Mouse (Mus musculus): ENCODE results near the gene Tcf19. TPM values are rescaled to one million over a fixed set of nuclear protein-coding genes. Genes with fewer than 3 reads are reported as not detected.
A peak's percentile ranks its signal among the peaks of the same experiment; 100 is the strongest.
"Not testable (repeated sequence)": the region's sequence is repeated elsewhere in the genome, so short reads cannot be mapped to it uniquely, and the experiment has no call there.

Tcf19 gene
- polyA plus RNA-seq, 1 experiment from 2014 or later, result 49.6 TPM

DNA sequence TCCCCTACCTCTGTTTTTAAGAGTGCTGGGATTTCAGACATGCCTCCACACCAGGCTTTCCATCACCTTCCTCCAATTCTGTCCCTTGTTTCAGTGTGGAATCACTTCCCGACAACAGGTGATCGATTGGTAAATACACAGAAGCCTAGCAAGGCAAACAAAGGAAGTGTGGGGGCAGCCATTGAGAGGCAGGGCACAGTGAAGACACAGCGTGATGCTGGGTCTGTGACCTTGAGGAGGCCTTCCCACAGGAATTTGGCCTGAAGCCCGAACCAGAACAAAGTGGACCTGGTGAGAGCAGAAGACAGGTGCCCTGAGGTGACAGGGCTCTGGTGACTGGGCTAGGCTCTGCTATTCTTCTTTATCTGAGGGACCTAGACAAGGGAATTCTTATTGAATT is 30.9 kb downstream of the Tcf19 start:
- 39% methylated on average over 4 of the region's 4 CpGs for WGBS
- Histone ChIP-seq H3K9ac (no peak overlapping the region), H3K27me3 (replicated peaks) (0 out of 2 replicates have a peak, but pooled peaks cover 5% of the 10 kb centered on the region), H3K4me2 (no peak overlapping the region), H3K4me3 (no peak overlapping the region), H3K36me3 (no peaks in the 10 kb centered on the region), H3K4me1 (replicated peaks) (peaks cover 3% of the 10 kb centered on the region; the same call in 1 of the 2 replicates), H3K9me3 (replicated peaks) (no peaks in the 10 kb centered on the region), H3K27ac (ENCODE audit: poor library complexity, severe bottlenecking) (no peak overlapping the region)
- ATAC-seq (ENCODE audit: insufficient number of reproducible peaks, low FRiP score), result no peak

DNA sequence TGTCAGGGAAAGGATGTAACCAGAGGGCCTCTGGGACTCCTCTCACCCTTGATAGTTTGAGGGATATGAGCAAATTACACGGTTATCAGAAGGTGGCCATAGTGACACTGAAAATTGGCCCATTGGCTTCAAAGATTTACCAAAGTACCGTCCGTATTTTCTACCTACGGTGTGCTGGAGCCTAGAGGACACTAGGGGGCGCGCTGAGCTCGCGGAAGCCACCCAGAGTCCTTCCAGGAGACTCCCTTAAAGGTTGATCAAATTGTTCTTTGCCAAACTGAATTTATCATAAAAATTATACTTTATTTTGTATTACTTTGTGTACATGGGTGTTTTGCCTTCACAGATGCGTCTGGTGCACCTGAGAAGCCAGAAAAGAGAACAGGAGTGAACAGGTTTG is 32.6 kb downstream of the Tcf19 start:
- Histone ChIP-seq H3K9ac (no peak overlapping the region), H3K27me3 (replicated peaks) (no peaks in the 10 kb centered on the region), H3K9me3 (replicated peaks) (no peaks in the 10 kb centered on the region), H3K27ac (ENCODE audit: poor library complexity, severe bottlenecking) (no peak overlapping the region), H3K4me1 (replicated peaks) (peaks cover 3% of the 10 kb centered on the region; the same call in 1 of the 2 replicates), H3K36me3 (no peaks in the 10 kb centered on the region), H3K4me3 (no peak overlapping the region), H3K4me2 (no peak overlapping the region)
- 1% methylated on average over 9 of the region's 9 CpGs for WGBS
- ATAC-seq (ENCODE audit: insufficient number of reproducible peaks, low FRiP score), result no peak

DNA sequence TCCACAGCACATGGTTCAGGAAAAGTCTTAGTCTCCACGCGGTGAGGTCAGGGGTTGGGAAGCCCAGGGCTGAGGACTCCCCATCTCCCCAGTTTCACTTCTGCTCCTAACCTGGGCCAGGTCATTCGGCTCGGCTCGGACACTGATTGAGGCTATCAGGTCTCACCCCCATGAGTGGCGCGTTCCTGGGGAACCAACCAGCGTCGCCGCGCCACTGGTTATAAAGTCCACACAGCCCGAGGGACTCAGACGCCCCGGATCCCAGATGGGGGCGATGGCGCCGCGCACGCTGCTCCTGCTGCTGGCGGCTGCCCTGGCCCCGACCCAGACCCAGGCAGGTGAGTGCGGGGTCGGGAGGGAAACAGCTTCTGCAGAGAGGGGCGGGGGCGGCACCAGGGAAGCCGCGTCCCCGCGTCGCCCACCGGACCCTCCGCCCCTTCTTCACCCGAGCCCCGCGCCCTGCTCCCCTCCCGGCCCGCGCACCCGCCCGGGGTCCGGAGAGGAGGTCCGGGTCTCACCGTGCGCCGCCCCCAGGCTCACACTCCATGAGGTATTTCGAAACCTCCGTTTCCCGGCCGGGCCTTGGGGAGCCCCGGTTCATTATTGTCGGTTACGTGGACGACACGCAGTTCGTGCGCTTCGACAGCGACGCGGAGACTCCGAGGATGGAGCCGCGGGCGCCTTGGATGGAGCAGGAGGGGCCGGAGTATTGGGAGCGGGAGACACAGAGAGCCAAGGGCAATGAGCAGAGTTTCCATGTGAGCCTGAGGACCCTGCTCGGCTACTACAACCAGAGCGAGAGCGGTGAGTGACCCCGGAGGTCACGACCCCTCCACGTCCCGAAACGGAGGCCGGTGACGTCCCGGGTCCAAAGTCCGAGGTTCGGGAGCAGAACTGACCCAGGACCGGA is 46.5 kb downstream of the Tcf19 start, which contains the start of gene H2-Q10:
H2-Q10 (plus strand) TSS at position 248 of the 910 bp plus-strand sequence.
- H3K4me2 ChIP-seq, result peak within 1 kb of the TSS; percentile 99
- peak within 1 kb of the TSS; percentile 59 for H3K4me3 ChIP-seq
- peaks cover 71% of the 10 kb centered on the region for H3K27me3 ChIP-seq (replicated peaks)
- H3K36me3 ChIP-seq, result no peaks in the 10 kb centered on the region
- WGBS, result 2% methylated on average over 80 of the region's 80 CpGs
- H3K27ac ChIP-seq (ENCODE audit: poor library complexity, severe bottlenecking), result no peak within 1 kb of the TSS
- peaks cover 13% of the 10 kb centered on the region for H3K4me1 ChIP-seq (replicated peaks)
- H3K9me3 ChIP-seq (replicated peaks), result no peaks in the 10 kb centered on the region
- H3K9ac ChIP-seq, result peak within 1 kb of the TSS; percentile 59
- peak; percentile 33; the same call in 1 of the 2 replicates for ATAC-seq (ENCODE audit: insufficient number of reproducible peaks, low FRiP score)

DNA sequence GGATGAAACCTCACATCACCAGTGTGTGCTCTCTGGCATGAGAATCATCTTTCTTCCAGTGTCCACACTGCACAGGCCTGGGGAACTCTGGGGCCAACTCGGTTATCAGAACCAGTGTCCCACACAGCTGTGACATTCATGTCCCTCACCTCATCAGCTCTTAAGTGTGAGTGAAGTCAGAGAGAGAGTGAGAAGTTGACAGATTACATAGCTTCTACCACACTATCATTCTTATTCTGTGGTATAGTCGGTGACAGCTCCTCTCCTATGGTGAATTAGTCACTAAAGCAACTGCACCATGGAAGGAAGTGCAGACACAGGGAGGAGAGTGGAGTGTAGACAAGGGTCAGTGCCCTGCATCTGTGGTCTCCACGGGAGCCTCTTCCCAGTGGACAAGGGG is 47.7 kb downstream of the Tcf19 start:
- peaks cover 13% of the 10 kb centered on the region for H3K4me1 ChIP-seq (replicated peaks)
- WGBS, result 39% methylated on average over 3 of the region's 3 CpGs
- not testable (repeated sequence) for H3K27ac ChIP-seq (ENCODE audit: poor library complexity, severe bottlenecking)

DNA sequence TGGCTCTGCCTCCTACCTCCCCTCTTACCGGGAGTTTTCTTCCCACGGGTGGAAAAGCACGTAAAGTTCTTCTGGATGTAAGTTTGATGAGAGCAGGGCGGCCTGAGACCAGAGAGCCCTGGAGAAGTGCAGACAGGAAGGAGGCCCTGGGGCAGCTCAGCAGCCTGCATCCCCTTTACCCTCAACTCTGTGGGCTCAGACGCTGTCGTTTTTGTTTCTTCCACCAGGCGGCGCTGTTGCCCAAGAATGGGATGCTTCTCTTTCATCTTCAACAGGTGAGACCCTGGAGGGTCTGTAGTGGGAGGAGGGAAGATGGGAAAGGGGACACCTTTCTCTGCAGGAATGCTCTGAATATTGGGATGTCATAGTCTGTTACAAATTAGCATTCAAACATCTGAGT is 51.0 kb downstream of the Tcf19 start:
- H3K27ac ChIP-seq (ENCODE audit: poor library complexity, severe bottlenecking); H3K4me3 ChIP-seq; H3K9ac ChIP-seq; H3K4me2 ChIP-seq; ATAC-seq (ENCODE audit: insufficient number of reproducible peaks, low FRiP score); H3K36me3 ChIP-seq; H3K9me3 ChIP-seq (replicated peaks): not testable (repeated sequence)
- Histone ChIP-seq H3K27me3 (replicated peaks) (peaks cover 39% of the 10 kb centered on the region), H3K4me1 (replicated peaks) (peaks cover 10% of the 10 kb centered on the region)
- WGBS, result 5% methylated on average over 8 of the region's 8 CpGs

More for the DNA sequence above, 47.7 kb downstream of the Tcf19 start:
- H3K9me3 ChIP-seq (replicated peaks); H3K4me2 ChIP-seq; H3K36me3 ChIP-seq; ATAC-seq (ENCODE audit: insufficient number of reproducible peaks, low FRiP score); H3K4me3 ChIP-seq; H3K9ac ChIP-seq: not testable (repeated sequence)
- H3K27me3 ChIP-seq (replicated peaks), result peaks cover 63% of the 10 kb centered on the region

Other genes starting within 250 kb of the Tcf19 start
- gene H2-Q1, start 196.4 kb downstream of the Tcf19 start, polyA plus RNA-seq (2016; fragmentation: Nextera tagmentation; extraction: Ambion mirVana), result 0.08 and 0.14 TPM in 2 replicates
- gene H2-Q2, start 174.6 kb downstream of the Tcf19 start, polyA plus RNA-seq (2016; fragmentation: Nextera tagmentation; extraction: Ambion mirVana), result 4.1 and 5.0 TPM in 2 replicates
- 1.9 and 2.5 TPM in 2 replicates for gene H2-Q4, start 137.2 kb downstream of the Tcf19 start, polyA plus RNA-seq (2016; fragmentation: Nextera tagmentation; extraction: Ambion mirVana)
- gene H2-Q6, start 92.0 kb downstream of the Tcf19 start, polyA plus RNA-seq (2016; fragmentation: Nextera tagmentation; extraction: Ambion mirVana), result 0.57 TPM in 1 of 2 replicates, not detected in the other
- gene H2-Q7, start 77.7 kb downstream of the Tcf19 start, polyA plus RNA-seq (2016; fragmentation: Nextera tagmentation; extraction: Ambion mirVana), result 0.83 and 1.0 TPM in 2 replicates
- gene H2-Q10, start 46.7 kb downstream of the Tcf19 start, polyA plus RNA-seq (2016; fragmentation: Nextera tagmentation; extraction: Ambion mirVana), result 0.31 and 1.2 TPM in 2 replicates
- not detected in 2 replicates for gene Pou5f1, start 10.8 kb downstream of the Tcf19 start, polyA plus RNA-seq (2016; fragmentation: Nextera tagmentation; extraction: Ambion mirVana)
- 15.9 and 17.7 TPM in 2 replicates for gene Cchcr1, start 276 bp upstream of the Tcf19 start, polyA plus RNA-seq (2016; fragmentation: Nextera tagmentation; extraction: Ambion mirVana)
- gene Psors1c2, start 16.4 kb upstream of the Tcf19 start, polyA plus RNA-seq (2016; fragmentation: Nextera tagmentation; extraction: Ambion mirVana), result 0.39 and 0.49 TPM in 2 replicates
- 0.46 and 0.72 TPM in 2 replicates for gene Cdsn, start 35.3 kb upstream of the Tcf19 start, polyA plus RNA-seq (2016; fragmentation: Nextera tagmentation; extraction: Ambion mirVana)
- not detected in 2 replicates for gene 2300002M23Rik, start 50.6 kb upstream of the Tcf19 start, polyA plus RNA-seq (2016; fragmentation: Nextera tagmentation; extraction: Ambion mirVana)
- gene Sfta2, start 84.7 kb upstream of the Tcf19 start, polyA plus RNA-seq (2016; fragmentation: Nextera tagmentation; extraction: Ambion mirVana), result not detected in 2 replicates
- gene Gm9573, start 109.8 kb upstream of the Tcf19 start, polyA plus RNA-seq (2016; fragmentation: Nextera tagmentation; extraction: Ambion mirVana), result not detected in 2 replicates
- 0.14 and 0.37 TPM in 2 replicates for gene Mucl3, start 126.9 kb upstream of the Tcf19 start, polyA plus RNA-seq (2016; fragmentation: Nextera tagmentation; extraction: Ambion mirVana)
- gene Vars2, start 150.8 kb upstream of the Tcf19 start, polyA plus RNA-seq (2016; fragmentation: Nextera tagmentation; extraction: Ambion mirVana), result 16.1 and 17.4 TPM in 2 replicates
- 22.2 and 24.5 TPM in 2 replicates for gene Gtf2h4, start 156.9 kb upstream of the Tcf19 start, polyA plus RNA-seq (2016; fragmentation: Nextera tagmentation; extraction: Ambion mirVana)
- gene Ddr1, start 187.8 kb upstream of the Tcf19 start, polyA plus RNA-seq (2016; fragmentation: Nextera tagmentation; extraction: Ambion mirVana), result 162 and 167 TPM in 2 replicates